Mouse (Mus musculus): ENCODE results near the gene Vsig8.

The Vsig8 gene

GRCm38 (mm10) chr1:172528701-172529100 lies 27.0 kb upstream of the Vsig8 start:
- peak; percentile 76 for DNase-seq (ENCODE audit: low read depth, low spot score)

- DNase-seq (ENCODE audit: low read depth, low spot score), result no peak
These were observed 25.1 kb upstream of the Vsig8 start for GRCm38 (mm10) chr1:172530544-172531220.

GRCm38 (mm10) chr1:172532551-172532950 lies 23.2 kb upstream of the Vsig8 start:
- DNase-seq (ENCODE audit: low read depth, low spot score), result no peak

GRCm38 (mm10) chr1:172535116-172535515 lies 20.6 kb upstream of the Vsig8 start:
- no peak for DNase-seq (ENCODE audit: low read depth, low spot score)

GRCm38 (mm10) chr1:172539827-172540226 lies 15.9 kb upstream of the Vsig8 start:
- no peak for DNase-seq (ENCODE audit: low read depth, low spot score)

GRCm38 (mm10) chr1:172540283-172540820 lies 15.4 kb upstream of the Vsig8 start:
- DNase-seq (ENCODE audit: low read depth, low spot score), result no peak

GRCm38 (mm10) chr1:172546062-172546461 lies 9.7 kb upstream of the Vsig8 start:
- DNase-seq (ENCODE audit: low read depth, low spot score), result no peak

- DNase-seq (ENCODE audit: low read depth, low spot score), result no peak
These were observed 7.2 kb upstream of the Vsig8 start for GRCm38 (mm10) chr1:172548501-172548900.

- DNase-seq (ENCODE audit: low read depth, low spot score), result no peak
These were observed 6.4 kb upstream of the Vsig8 start for GRCm38 (mm10) chr1:172549314-172549713.

GRCm38 (mm10) chr1:172549717-172550116 lies 6.0 kb upstream of the Vsig8 start:
- DNase-seq (ENCODE audit: low read depth, low spot score), result no peak

- no peak for DNase-seq (ENCODE audit: low read depth, low spot score)
These were observed 5.2 kb upstream of the Vsig8 start for GRCm38 (mm10) chr1:172550551-172550951.

- no peak for DNase-seq (ENCODE audit: low read depth, low spot score)
These were observed 4.7 kb upstream of the Vsig8 start for GRCm38 (mm10) chr1:172551009-172551408.

- DNase-seq (ENCODE audit: low read depth, low spot score), result no peak
These were observed 3.1 kb upstream of the Vsig8 start for GRCm38 (mm10) chr1:172552623-172553022.

- peak; percentile 65 for DNase-seq (ENCODE audit: low read depth, low spot score)
These were observed 7.1 kb downstream of the Vsig8 start for GRCm38 (mm10) chr1:172562641-172563464.

- no peak for DNase-seq (ENCODE audit: low read depth, low spot score)
These were observed 7.7 kb downstream of the Vsig8 start for GRCm38 (mm10) chr1:172563465-172563828.

GRCm38 (mm10) chr1:172566131-172566530 lies 10.4 kb downstream of the Vsig8 start:
- DNase-seq (ENCODE audit: low read depth, low spot score), result no peak

- no peak for DNase-seq (ENCODE audit: low read depth, low spot score)
These were observed 12.0 kb downstream of the Vsig8 start for GRCm38 (mm10) chr1:172567758-172568157.

- no peak for DNase-seq (ENCODE audit: low read depth, low spot score)
These were observed 24.4 kb downstream of the Vsig8 start for GRCm38 (mm10) chr1:172580116-172580515.

- no peak for DNase-seq (ENCODE audit: low read depth, low spot score)
These were observed 26.7 kb downstream of the Vsig8 start for GRCm38 (mm10) chr1:172582436-172582835.

- DNase-seq (ENCODE audit: low read depth, low spot score), result no peak
These were observed 28.5 kb downstream of the Vsig8 start for GRCm38 (mm10) chr1:172584271-172584670.

- DNase-seq (ENCODE audit: low read depth, low spot score), result no peak
These were observed 29.3 kb downstream of the Vsig8 start for GRCm38 (mm10) chr1:172585026-172585425.

- no peak for DNase-seq (ENCODE audit: low read depth, low spot score)
These were observed 30.2 kb downstream of the Vsig8 start for GRCm38 (mm10) chr1:172585612-172586567.
